Mouse (Mus musculus) lung, embryonic 14.5 days (tissue): ENCODE measurements at regions not wholly inside any gene's neighbourhood (a gene's known extent, or its start where the extent isn't known, plus 50 kb on each side); places are given as distances from the start of the nearest gene placed in this dataset.

ENCODE experiments used
- ATAC-seq: fragments of 200-750 bp; cut with Nextera tagmentation; 2 replicates; pipeline ENCODE4 v1.8.0; 2017; ENCODE audit warnings: mild to moderate bottlenecking, moderate TSS enrichment, moderate library complexity; ENCODE audit not compliant: insufficient read depth
- DNase-seq: peaks from one replicate; pipeline ENCODE4 v3.0.0-alpha.2; 2015
- H3K27ac ChIP-seq: fragments of 300-500 bp; sonication (generic); 2 replicates; pipeline ENCODE4 v1.5.1; 2014; ENCODE audit warnings: low read depth, mild to moderate bottlenecking, moderate library complexity
- H3K27me3 ChIP-seq: fragments of 300-500 bp; sonication (generic); 2 replicates; pipeline ENCODE4 v1.6.1; 2014; ENCODE audit warnings: low read length, control low read depth; ENCODE audit not compliant: insufficient read depth
- H3K36me3 ChIP-seq: fragments of 300-500 bp; sonication (generic); 2 replicates; pipeline ENCODE4 v1.6.1; 2014; ENCODE audit warnings: control low read depth; ENCODE audit not compliant: insufficient read depth
- H3K4me1 ChIP-seq: fragments of 300-500 bp; sonication (generic); 2 replicates; pipeline ENCODE4 v1.6.1; 2014; ENCODE audit warnings: antibody characterized with exemption, control low read depth; ENCODE audit not compliant: insufficient read depth
- H3K4me2 ChIP-seq: fragments of 300-500 bp; sonication (generic); 2 replicates; pipeline ENCODE4 v1.6.1; 2014; ENCODE audit warnings: mild to moderate bottlenecking
- H3K4me3 ChIP-seq: fragments of 300-500 bp; sonication (generic); 2 replicates; pipeline ENCODE4 v1.5.1; 2014; ENCODE audit warnings: low read depth, low read length
- H3K9ac ChIP-seq: fragments of 300-500 bp; sonication (generic); 2 replicates; pipeline ENCODE4 v1.6.1; 2014
- H3K9me3 ChIP-seq: fragments of 300-500 bp; sonication (generic); 2 replicates; pipeline ENCODE4 v1.6.1; 2016; ENCODE audit warnings: low read depth, low read length, control low read depth
- CTCF ChIP-seq: IDR thresholded peaks from 2 replicates; pipeline ENCODE4 v1.5.1; 2016; ENCODE audit warnings: antibody characterized with exemption, low read depth
- WGBS: fragments of 180-500 bp; shearing (Covaris S2); extraction: QIAGEN DNeasy Blood & Tissue Kit; methylation state at CpG from one replicate; pipeline ENCODE4 v1.1.7; 2014; 5-methylcytosine and 5-hydroxymethylcytosine counted together

- no peak overlapping the region for H3K27ac ChIP-seq
- 53% methylated on average over 4 of the region's 4 CpGs for WGBS
- DNase-seq = no peak
- no peak overlapping the region for H3K4me3 ChIP-seq
- no peak overlapping the region for H3K4me2 ChIP-seq
- ATAC-seq = peak; percentile 68; the same call in 1 of the 2 replicates
- H3K36me3 ChIP-seq = no peaks in the 10 kb centered on the region
- H3K4me1 ChIP-seq = no peaks in the 10 kb centered on the region
- no peak overlapping the region for H3K9ac ChIP-seq
- TF ChIP-seq CTCF = no peak
- H3K9me3 ChIP-seq = no peaks in the 10 kb centered on the region
- H3K27me3 ChIP-seq = no peaks in the 10 kb centered on the region
Measured at GRCm38 (mm10) chr6:14632837-14633236, 122.2 kb downstream of the Ppp1r3a start.

GRCm38 (mm10) chr6:14631719-14632445 is 123.2 kb downstream of the Ppp1r3a start:
- WGBS = 18% methylated on average over 2 of the region's 2 CpGs
- no peak for TF ChIP-seq CTCF
- H3K9me3 ChIP-seq = no peaks in the 10 kb centered on the region
- peak; percentile 67 for DNase-seq
- peak overlapping the region; percentile 18; the same call in 1 of the 2 replicates for H3K4me2 ChIP-seq
- peak; percentile 87 for ATAC-seq
- peak overlapping the region; percentile 67 for H3K27ac ChIP-seq
- H3K4me1 ChIP-seq = no peaks in the 10 kb centered on the region
- H3K4me3 ChIP-seq = no peak overlapping the region
- H3K9ac ChIP-seq = no peak overlapping the region
- H3K27me3 ChIP-seq = no peaks in the 10 kb centered on the region
- H3K36me3 ChIP-seq = no peaks in the 10 kb centered on the region

GRCm38 (mm10) chr6:14616629-14617028 is 138.4 kb downstream of the Ppp1r3a start:
- H3K4me2 ChIP-seq = no peak overlapping the region
- H3K4me3 ChIP-seq = no peak overlapping the region
- DNase-seq = no peak
- 55% methylated on average over 3 of the region's 3 CpGs for WGBS
- H3K4me1 ChIP-seq = no peaks in the 10 kb centered on the region
- no peak for TF ChIP-seq CTCF
- no peaks in the 10 kb centered on the region for H3K9me3 ChIP-seq
- H3K36me3 ChIP-seq = no peaks in the 10 kb centered on the region
- H3K27ac ChIP-seq = no peak overlapping the region
- H3K9ac ChIP-seq = no peak overlapping the region
- ATAC-seq = no peak
- no peaks in the 10 kb centered on the region for H3K27me3 ChIP-seq

- H3K9ac ChIP-seq = no peak overlapping the region
- H3K27me3 ChIP-seq = no peaks in the 10 kb centered on the region
- no peaks in the 10 kb centered on the region for H3K9me3 ChIP-seq
- no peak overlapping the region for H3K27ac ChIP-seq
- no peak overlapping the region for H3K4me2 ChIP-seq
- H3K4me1 ChIP-seq = no peaks in the 10 kb centered on the region
- H3K4me3 ChIP-seq = no peak overlapping the region
- no peak for DNase-seq
- TF ChIP-seq CTCF = no peak
- no peak for ATAC-seq
- H3K36me3 ChIP-seq = no peaks in the 10 kb centered on the region
Measured at GRCm38 (mm10) chr6:14608076-14608475, 147.0 kb downstream of the Ppp1r3a start.

GRCm38 (mm10) chr6:14600543-14601249 is 154.4 kb downstream of the Ppp1r3a start:
- no peak overlapping the region for H3K4me2 ChIP-seq
- DNase-seq = peak; percentile 36

GRCm38 (mm10) chr6:14596880-14597466 is 158.1 kb downstream of the Ppp1r3a start:
- no peak overlapping the region for H3K4me2 ChIP-seq
- no peak overlapping the region for H3K9ac ChIP-seq
- H3K9me3 ChIP-seq = no peaks in the 10 kb centered on the region
- no peak overlapping the region for H3K4me3 ChIP-seq
- ATAC-seq (no peak), DNase-seq (no peak)
- no peak overlapping the region for H3K27ac ChIP-seq
- no peaks in the 10 kb centered on the region for H3K27me3 ChIP-seq
- no peak for TF ChIP-seq CTCF
- 0 out of 2 replicates have a peak, but pooled peaks cover 5% of the 10 kb centered on the region for H3K4me1 ChIP-seq
- WGBS = 70% methylated on average over 4 of the region's 4 CpGs
- no peaks in the 10 kb centered on the region for H3K36me3 ChIP-seq

More at GRCm38 (mm10) chr6:14600543-14601249, 154.4 kb downstream of the Ppp1r3a start:
- Histone ChIP-seq H3K27ac (no peak overlapping the region), H3K27me3 (no peaks in the 10 kb centered on the region), H3K9ac (no peak overlapping the region), H3K4me3 (no peak overlapping the region), H3K9me3 (no peaks in the 10 kb centered on the region), H3K4me1 (0 out of 2 replicates have a peak, but pooled peaks cover 5% of the 10 kb centered on the region), H3K36me3 (no peaks in the 10 kb centered on the region)
- 0 out of 2 replicates have a peak, but pooled peaks have one; percentile 49 for ATAC-seq
- 62% methylated on average over 13 of the region's 13 CpGs for WGBS
- TF ChIP-seq CTCF = no peak

GRCm38 (mm10) chr6:14585827-14586226 is 169.2 kb downstream of the Ppp1r3a start:
- peak; percentile 78 for DNase-seq
- Histone ChIP-seq H3K4me3 (no peak overlapping the region), H3K36me3 (no peaks in the 10 kb centered on the region), H3K27me3 (no peaks in the 10 kb centered on the region), H3K27ac (no peak overlapping the region), H3K9me3 (no peaks in the 10 kb centered on the region), H3K4me2 (no peak overlapping the region), H3K4me1 (no peaks in the 10 kb centered on the region), H3K9ac (no peak overlapping the region)
- WGBS = 10% methylated on average over 1 of the region's 1 CpGs
- no peak for ATAC-seq
- TF ChIP-seq CTCF = peak; percentile 71
